Mouse (Mus musculus) cortical plate, adult 2 months (tissue): ENCODE results near the gene Srpk2.

Source experiments
- CTCF ChIP-seq: fragments of 200-500 bp; IDR thresholded peaks from 2 replicates; pipeline ENCODE4 v1.5.1; 2011; ENCODE audit warnings: mild to moderate bottlenecking, control low read depth, low read length; ENCODE audit not compliant: insufficient read depth; ENCODE audit errors: extremely low read depth
- POLR2A ChIP-seq: fragments of 200-500 bp; IDR thresholded peaks from 2 replicates; pipeline ENCODE4 v1.6.1; 2011; ENCODE audit warnings: mild to moderate bottlenecking, low read length, control low read depth; ENCODE audit not compliant: insufficient read depth; ENCODE audit errors: extremely low read depth

DNA sequence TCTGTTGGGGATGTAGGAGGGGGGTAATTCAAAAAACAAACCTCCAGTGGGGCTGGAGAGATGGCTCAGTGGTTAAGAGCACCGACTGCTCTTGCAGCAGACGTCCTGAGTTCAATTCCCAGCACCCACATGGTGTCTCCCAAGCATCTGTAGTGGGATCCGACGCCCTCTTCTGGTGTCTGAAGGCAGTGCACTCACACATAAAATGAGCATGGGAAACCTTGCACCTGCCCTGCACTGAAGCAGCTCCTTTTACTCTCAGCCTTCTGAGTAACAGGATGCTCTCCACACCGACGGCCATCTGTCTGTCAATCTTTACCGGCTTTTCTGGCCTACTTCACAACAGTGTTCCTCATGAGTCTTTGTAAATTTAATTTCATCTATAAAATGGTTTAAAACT lies 65.8 kb downstream of the Srpk2 start:
- no peak for TF ChIP-seq CTCF
- no peak for TF ChIP-seq POLR2A
